Mouse (Mus musculus) cerebellum, adult 2 months (tissue): Measurements from ENCODE around the gene Tom1. TPM values are rescaled to one million over a fixed set of nuclear protein-coding genes. Genes with fewer than 3 reads are reported as not detected.

ENCODE experiments used
- DNase-seq, 2 experiments: peaks; one replicate each; pipeline ENCODE4 v3.0.0; 2021
- H3K27ac ChIP-seq: fragments of 200-500 bp; 2 replicates; pipeline ENCODE4 v1.5.1; 2012; ENCODE audit warnings: low read length, control low read depth, inconsistent platforms; ENCODE audit not compliant: insufficient read depth
- H3K27me3 ChIP-seq: fragments of 200-500 bp; 2 replicates; pipeline ENCODE4 v1.6.1; 2012; ENCODE audit warnings: inconsistent platforms, mild to moderate bottlenecking, low read length, moderate library complexity; ENCODE audit not compliant: control insufficient read depth, insufficient read depth
- H3K4me1 ChIP-seq: fragments of 200-500 bp; 2 replicates; pipeline ENCODE4 v1.6.1; 2011; ENCODE audit warnings: low read length; ENCODE audit not compliant: control insufficient read depth, insufficient read depth
- H3K4me3 ChIP-seq: fragments of 200-500 bp; replicated peaks from 2 replicates; pipeline ENCODE3; 2011; ENCODE audit warnings: mild to moderate bottlenecking, low read depth, low read length, control low read depth; ENCODE audit not compliant: insufficient read depth
- CTCF ChIP-seq: fragments of 200-500 bp; IDR thresholded peaks from 2 replicates; pipeline ENCODE4 v1.5.1; 2011; ENCODE audit warnings: low read depth, mild to moderate bottlenecking, control low read depth, low read length, moderate library complexity, borderline replicate concordance; ENCODE audit not compliant: insufficient read depth
- POLR2A ChIP-seq: fragments of 200-500 bp; IDR thresholded peaks from 2 replicates; pipeline ENCODE4 v1.6.1; 2011; ENCODE audit warnings: low read length, control low read depth, borderline replicate concordance; ENCODE audit not compliant: insufficient read depth
- WGBS: fragments of 180-500 bp; shearing (Covaris S2); methylation state at CpG from one replicate; pipeline ENCODE4 v1.1.7; 2018; 5-methylcytosine and 5-hydroxymethylcytosine counted together
- polyA plus RNA-seq: library from polyadenylated mRNA; depleted of rRNA; stranded (reverse); fragments of >200 nt; gene quantifications from 2 replicates; pipeline ENCODE4 v1.2.3, GENCODE M21; 2012; rRNA removed

Gene Tom1
- polyA plus RNA-seq, 1 experiment = 51.8 TPM

- H3K27me3 ChIP-seq = no peaks in the 10 kb centered on the region
- DNase-seq = no peak
- TF ChIP-seq CTCF (no peak), POLR2A (no peak)
- no peaks in the 10 kb centered on the region for H3K4me1 ChIP-seq
- WGBS = 33% methylated on average over 8 of the region's 8 CpGs
- no peak overlapping the region for H3K27ac ChIP-seq
- H3K4me3 ChIP-seq = no peak overlapping the region
Measured at GRCm38 (mm10) chr8:75103376-75103878, 69.9 kb downstream of the Tom1 start.

GRCm38 (mm10) chr8:75108527-75109235 lies 75.2 kb downstream of the Tom1 start:
- peak overlapping the region; percentile 31; the same call in 1 of the 2 replicates for H3K27ac ChIP-seq

DNA sequence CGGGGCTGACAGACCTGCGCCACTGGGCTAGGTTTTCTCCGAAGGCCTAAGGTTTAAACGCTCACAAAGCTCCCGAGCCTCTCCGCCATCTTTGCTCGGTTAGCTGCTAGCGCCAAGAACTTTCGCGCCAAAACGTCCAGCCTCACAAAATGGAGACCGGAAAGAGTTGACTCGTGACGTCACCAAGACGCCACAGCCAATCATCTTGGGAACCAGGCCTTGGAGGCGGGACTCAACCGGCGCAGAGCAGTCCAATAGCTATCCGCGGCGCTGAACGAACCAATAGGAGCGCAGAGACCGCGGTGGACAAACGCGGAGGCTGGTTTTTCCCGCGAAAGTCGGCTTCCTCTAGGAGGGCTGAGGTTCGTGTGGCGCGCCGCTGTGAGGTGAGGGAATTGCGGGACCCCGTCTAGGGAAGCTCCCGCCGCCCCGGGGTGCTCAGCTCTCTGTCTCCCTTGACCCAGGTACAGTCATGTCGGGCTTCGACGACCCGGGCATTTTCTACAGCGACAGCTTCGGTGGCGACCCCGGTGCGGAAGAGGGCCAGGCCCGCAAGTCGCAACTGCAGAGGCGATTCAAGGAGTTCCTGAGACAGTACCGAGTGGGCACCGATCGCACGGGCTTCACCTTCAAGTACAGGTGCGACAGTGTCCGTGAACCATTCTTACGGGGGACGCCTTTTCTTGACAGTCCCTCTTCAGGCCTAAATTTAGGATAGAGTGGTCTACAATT lies 75.9 kb downstream of the Tom1 start, which contains the start of gene Mcm5:
Mcm5 (plus strand) TSS at position 334 of the 732 bp plus-strand sequence.
- Histone ChIP-seq H3K27me3 (no peaks in the 10 kb centered on the region), H3K27ac (peak within 1 kb of the TSS; percentile 31; the same call in 1 of the 2 replicates), H3K4me1 (no peaks in the 10 kb centered on the region; the same call in 1 of the 2 replicates), H3K4me3 (peak within 1 kb of the TSS; percentile 86)
- WGBS = under 1% methylated on average over 59 of the region's 59 CpGs
- peak; percentile 99 to 100 for DNase-seq
- TF ChIP-seq POLR2A (peak; percentile 45; the same call in 1 of the 2 replicates), CTCF (no peak)

More at GRCm38 (mm10) chr8:75108527-75109235, 75.2 kb downstream of the Tom1 start:
- peak; percentile 77 to 82 for DNase-seq
- H3K4me1 ChIP-seq = no peaks in the 10 kb centered on the region; the same call in 1 of the 2 replicates
- TF ChIP-seq CTCF (peak; percentile 83), POLR2A (no peak)
- peak overlapping the region; percentile 86 for H3K4me3 ChIP-seq
- no peaks in the 10 kb centered on the region for H3K27me3 ChIP-seq
- WGBS = under 1% methylated on average over 9 of the region's 9 CpGs

- WGBS = 11% methylated on average over 13 of the region's 13 CpGs
- no peak for TF ChIP-seq POLR2A
- TF ChIP-seq CTCF = no peak
- H3K27me3 ChIP-seq = no peaks in the 10 kb centered on the region
Measured at GRCm38 (mm10) chr8:75110093-75110492, 76.6 kb downstream of the Tom1 start.

GRCm38 (mm10) chr8:75118505-75118904 lies 85.0 kb downstream of the Tom1 start:
- no peak for DNase-seq
- no peaks in the 10 kb centered on the region for H3K4me1 ChIP-seq
- no peak overlapping the region for H3K4me3 ChIP-seq
- TF ChIP-seq POLR2A = no peak
- H3K27me3 ChIP-seq = no peaks in the 10 kb centered on the region
- WGBS = 91% methylated on average over 1 of the region's 1 CpGs
- no peak overlapping the region for H3K27ac ChIP-seq

More at GRCm38 (mm10) chr8:75110093-75110492, 76.6 kb downstream of the Tom1 start:
- peak; percentile 10 to 18 for DNase-seq
- Histone ChIP-seq H3K4me3 (peak overlapping the region; percentile 61), H3K27ac (no peak overlapping the region), H3K4me1 (no peaks in the 10 kb centered on the region; the same call in 1 of the 2 replicates)

GRCm38 (mm10) chr8:75119287-75119686 lies 85.8 kb downstream of the Tom1 start:
- Histone ChIP-seq H3K27me3 (no peaks in the 10 kb centered on the region), H3K4me1 (no peaks in the 10 kb centered on the region), H3K4me3 (no peak overlapping the region), H3K27ac (no peak overlapping the region)
- TF ChIP-seq POLR2A = no peak
- no peak for TF ChIP-seq CTCF
- DNase-seq = no peak
- 95% methylated on average over 2 of the region's 2 CpGs for WGBS

Other genes with a start within 250 kb of the Tom1 start
- gene Isx, start 160.5 kb upstream of the Tom1 start, polyA plus RNA-seq = not detected in 2 replicates
- 35.5 and 42.8 TPM in 2 replicates for gene Hmgxb4, start 40.3 kb upstream of the Tom1 start, polyA plus RNA-seq
- 7.1 and 7.5 TPM in 2 replicates for gene Hmox1, start 59.9 kb downstream of the Tom1 start, polyA plus RNA-seq
- 11.0 and 12.1 TPM in 2 replicates for gene Mcm5, start 75.9 kb downstream of the Tom1 start, polyA plus RNA-seq
- 20.5 and 22.2 TPM in 2 replicates for gene Rasd2, start 180.2 kb downstream of the Tom1 start, polyA plus RNA-seq